9 mouse cellular contexts compared by ENCODE assay signal in the genomic region with DNA sequence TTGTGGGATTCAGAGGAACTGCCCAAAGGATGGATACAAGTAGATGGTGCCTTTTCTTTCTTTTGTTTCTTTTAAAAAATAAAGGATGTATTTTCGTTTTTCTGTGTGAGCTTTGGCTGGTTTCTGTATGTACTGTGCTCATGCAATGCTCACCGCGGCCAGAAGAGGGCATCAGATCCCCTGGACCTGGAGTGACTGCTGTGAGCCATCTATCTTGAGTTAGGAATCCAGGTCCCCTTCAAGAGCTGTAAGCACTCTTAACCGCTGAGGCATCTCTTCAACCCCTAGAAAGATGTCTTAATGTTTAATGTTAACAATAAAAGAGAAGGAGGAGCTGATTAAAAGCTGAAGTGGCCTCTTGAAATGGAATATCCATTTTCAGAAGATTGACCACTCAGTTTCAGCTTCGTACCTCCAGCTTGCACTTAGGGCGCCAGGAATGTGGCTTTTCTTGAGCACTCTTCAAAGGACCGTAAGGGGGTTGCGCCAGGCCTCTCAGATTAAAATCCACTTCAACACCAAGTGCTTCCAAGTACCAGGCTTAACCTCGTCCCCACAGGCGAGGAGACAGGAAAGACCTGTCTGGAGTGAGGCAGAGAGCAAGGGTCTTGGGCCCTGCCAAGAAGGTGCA. TPM values are rescaled to one million over a fixed set of nuclear protein-coding genes. Genes with fewer than 3 reads are reported as not detected.
DNase-seq lines count a peak whose midpoint lies in the region; ATAC-seq and TF ChIP-seq lines count a peak whose summit lies in the region.
"Had no signal": no experiment of that assay in that cellular context is flagged by ENCODE, and none has a peak within 500 bp of the region (broad histone marks: within the 10 kb centered on the region; RNA-seq: fewer than 3 reads in every experiment).

No protein-coding gene starts in this region.

- DNase-seq in cerebellum, adult 11 months, result peak; percentile 71
- DNase-seq in T-cell, adult 2 months (ENCODE audit: low spot score), result peak; percentile 78
- peak; percentile 83 for DNase-seq in gonadal fat pad, adult 2 months (ENCODE audit: low read depth)
- peak; percentile 64 for DNase-seq in layer of hippocampus, adult 9-11 months
- DNase-seq in lung, postnatal 25 days (ENCODE audit: low spot score), result peak; percentile 93
- peak; percentile 93 for DNase-seq in right cerebral cortex, postnatal 4 days

- no peaks in the 10 kb centered on the region for H3K4me1 ChIP-seq in cortical plate, adult 2 months (ENCODE audit: control insufficient read depth, insufficient read depth, low read length)

- TF ChIP-seq CTCF in cortical plate, adult 2 months (IDR thresholded peaks at IDR 0.05; ENCODE audit: extremely low read depth, insufficient read depth, low read length), result peak; percentile 88

- no peak overlapping the region for H3K27ac ChIP-seq in cortical plate, adult 2 months (ENCODE audit: insufficient read depth, low read length)
- H3K27ac ChIP-seq: neural tube, embryonic 13.5 days had no signal

- no peak overlapping the region for H3K4me3 ChIP-seq in cortical plate, adult 2 months (ENCODE audit: insufficient read depth, low read length)
- H3K4me3 ChIP-seq: neural tube, embryonic 13.5 days had no signal

- TF ChIP-seq POLR2A in cortical plate, adult 2 months (IDR thresholded peaks at IDR 0.05; ENCODE audit: extremely low read depth, insufficient read depth, low read length), result no peak

- no peak for ATAC-seq in cerebellum, adult (ENCODE audit: insufficient number of reproducible peaks, low FRiP score, low TSS enrichment)

RNA-seq across cellular contexts. Expression of a gene that starts 5.9 kb away (rescaled TPM):
- 3.1 and 3.6 TPM in 2 replicates for polyA plus RNA-seq in cortical plate, adult 2 months (2012; rRNA removed)
- 36.6 and 38.8 TPM in 2 replicates for polyA plus RNA-seq in gonadal fat pad, adult 2 months (2012; rRNA removed)
